Mouse (Mus musculus) small intestine, adult 2 months (tissue): ENCODE measurements around the gene Pik3c2g.

ENCODE experiments used
- CTCF ChIP-seq: fragments of 200-500 bp; IDR thresholded peaks from 2 replicates; pipeline ENCODE4 v1.5.1; 2012; ENCODE audit warnings: low read depth, mild to moderate bottlenecking, control low read depth, inconsistent platforms, low read length, moderate library complexity, mixed read lengths; ENCODE audit not compliant: insufficient replicate concordance, insufficient read length; ENCODE audit errors: extremely low read depth
- POLR2A ChIP-seq: fragments of 200-500 bp; IDR thresholded peaks from 2 replicates; pipeline ENCODE4 v1.6.1; 2012; ENCODE audit warnings: low read depth, mild to moderate bottlenecking, control low read depth, inconsistent platforms, low read length, moderate library complexity

- TF ChIP-seq POLR2A (no peak), CTCF (no peak)
Observed at GRCm38 (mm10) chr6:139587478-139587877, 457 bp downstream of the Pik3c2g start.
